Mouse (Mus musculus) intestine, embryonic 14.5 days (tissue): ENCODE data around the gene Macrod2. TPM values are rescaled to one million over a fixed set of nuclear protein-coding genes. Genes with fewer than 3 reads are reported as not detected.

Experiments
- ATAC-seq: fragments of 200-750 bp; cut with Nextera tagmentation; replicated peaks from 2 replicates; pipeline ENCODE4 v1.8.0; 2017; ENCODE audit warnings: low read depth, moderate number of reproducible peaks, moderate TSS enrichment, moderate library complexity; ENCODE audit not compliant: low FRiP score, low TSS enrichment
- DNase-seq: peaks from one replicate; pipeline ENCODE4 v3.0.0-alpha.2; 2018; ENCODE audit warnings: low spot score
- H3K27ac ChIP-seq: fragments of 300-500 bp; sonication (generic); 2 replicates; pipeline ENCODE4 v1.5.1; 2014; ENCODE audit warnings: low read depth, mild to moderate bottlenecking, control low read depth
- H3K27me3 ChIP-seq: fragments of 300-500 bp; sonication (generic); replicated peaks from 2 replicates; pipeline ENCODE4 v1.6.1; 2014; ENCODE audit warnings: low read length, control low read depth; ENCODE audit not compliant: control insufficient read depth, insufficient read depth
- H3K36me3 ChIP-seq: fragments of 300-500 bp; sonication (generic); 2 replicates; pipeline ENCODE4 v1.6.1; 2014; ENCODE audit warnings: low read length, control low read depth; ENCODE audit not compliant: control insufficient read depth, insufficient read depth
- H3K4me1 ChIP-seq: fragments of 300-500 bp; sonication (generic); replicated peaks from 2 replicates; pipeline ENCODE4 v1.6.1; 2014; ENCODE audit warnings: low read length, control low read depth, mixed read lengths; ENCODE audit not compliant: control insufficient read depth, insufficient read depth
- H3K4me2 ChIP-seq: fragments of 300-500 bp; sonication (generic); 2 replicates; pipeline ENCODE4 v1.6.1; 2014; ENCODE audit warnings: low read length
- H3K4me3 ChIP-seq: fragments of 300-500 bp; sonication (generic); 2 replicates; pipeline ENCODE4 v1.5.1; 2014; ENCODE audit warnings: low read depth, low read length, control low read depth, mixed read lengths
- H3K9ac ChIP-seq: fragments of 300-500 bp; sonication (generic); 2 replicates; pipeline ENCODE4 v1.6.1; 2014; ENCODE audit warnings: mild to moderate bottlenecking, low read length
- H3K9me3 ChIP-seq: fragments of 300-500 bp; sonication (generic); 2 replicates; pipeline ENCODE4 v1.6.1; 2016; ENCODE audit warnings: low read length, control low read depth; ENCODE audit not compliant: control insufficient read depth
- WGBS: fragments of 180-500 bp; shearing (Covaris S2); extraction: QIAGEN DNeasy Blood & Tissue Kit; methylation state at CpG from one replicate; pipeline ENCODE4 v1.1.7; 2014; 5-methylcytosine and 5-hydroxymethylcytosine counted together
- polyA plus RNA-seq: library from polyadenylated mRNA; unstranded; fragments of >200 nt; fragmentation: Nextera tagmentation; extraction: Ambion mirVana; gene quantifications from 2 replicates; pipeline ENCODE4 v1.2.1, GENCODE M21; 2014

The Macrod2 gene
- polyA plus RNA-seq, 1 experiment from 2014 or later = 30.6 TPM

DNA sequence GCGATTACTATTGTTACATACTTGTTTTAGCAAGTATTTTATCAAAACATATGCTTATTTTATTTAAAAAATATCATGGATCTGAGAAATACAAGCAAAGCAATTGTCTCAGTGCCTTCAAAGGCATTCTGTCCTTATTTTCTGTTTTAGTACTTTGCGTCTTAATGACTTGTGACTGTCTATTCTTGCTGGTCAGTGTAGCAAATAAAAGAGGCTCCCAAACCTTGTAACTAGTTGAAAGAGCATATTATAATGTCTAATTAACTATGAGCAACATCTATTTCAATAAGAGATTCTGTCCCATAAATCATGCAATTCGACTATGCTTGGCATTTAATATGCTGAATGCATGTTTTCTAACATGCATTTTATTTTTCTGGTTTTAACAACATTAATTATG lies 609.2 kb downstream of the Macrod2 start:
- H3K36me3 ChIP-seq = no peaks in the 10 kb centered on the region
- no peaks in the 10 kb centered on the region for H3K27me3 ChIP-seq
- H3K4me2 ChIP-seq = no peak overlapping the region
- H3K9ac ChIP-seq = no peak overlapping the region
- no peaks in the 10 kb centered on the region for H3K9me3 ChIP-seq
- no peak for DNase-seq
- ATAC-seq = no peak
- H3K27ac ChIP-seq = no peak overlapping the region
- H3K4me1 ChIP-seq = no peaks in the 10 kb centered on the region
- 84% methylated on average over 3 of the region's 3 CpGs for WGBS
- no peak overlapping the region for H3K4me3 ChIP-seq

DNA sequence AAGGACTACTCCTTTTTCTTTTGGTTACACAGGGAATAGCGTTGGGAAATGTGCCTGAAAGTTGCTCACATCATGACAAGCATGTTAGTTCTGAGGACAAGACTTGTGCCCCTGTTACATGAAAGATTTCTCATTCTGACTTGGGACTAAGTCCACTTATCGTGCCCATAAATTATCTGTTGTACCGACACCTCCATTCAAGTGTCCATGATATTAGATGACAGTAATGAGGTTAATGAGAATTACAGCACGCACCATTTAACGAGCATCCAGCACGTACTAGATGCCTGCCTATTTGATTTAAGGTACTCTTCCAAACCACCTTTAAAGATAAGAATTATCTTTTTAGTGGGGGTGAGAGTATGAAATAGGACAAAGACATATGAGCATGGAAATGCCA lies 610.5 kb downstream of the Macrod2 start:
- 79% methylated on average over 6 of the region's 6 CpGs for WGBS
- no peaks in the 10 kb centered on the region for H3K9me3 ChIP-seq
- H3K36me3 ChIP-seq = no peaks in the 10 kb centered on the region
- no peak for ATAC-seq
- H3K27ac ChIP-seq = no peak overlapping the region
- no peak overlapping the region for H3K4me3 ChIP-seq
- H3K9ac ChIP-seq = no peak overlapping the region
- no peaks in the 10 kb centered on the region for H3K27me3 ChIP-seq
- no peak for DNase-seq
- H3K4me2 ChIP-seq = no peak overlapping the region
- no peaks in the 10 kb centered on the region for H3K4me1 ChIP-seq

DNA sequence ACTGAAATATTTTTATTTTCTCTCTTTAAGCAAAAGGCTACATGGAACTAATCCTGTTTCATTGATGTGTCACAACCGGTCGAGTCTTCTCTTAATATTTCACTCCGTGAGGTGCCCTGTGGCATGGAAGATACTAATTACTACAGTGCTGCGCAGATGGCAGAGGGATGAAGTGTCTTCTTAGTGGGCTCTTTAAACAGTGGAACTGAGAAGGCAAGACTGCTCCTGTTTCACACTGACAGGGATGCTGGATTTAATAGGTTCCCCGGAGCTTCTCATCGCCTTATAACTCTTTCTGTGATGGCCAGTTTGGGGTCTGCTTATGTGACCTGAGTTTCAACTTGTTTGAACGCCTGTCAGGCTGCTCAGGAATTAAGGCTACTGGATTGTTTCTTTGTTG lies 612.6 kb downstream of the Macrod2 start:
- Histone ChIP-seq H3K4me2 (no peak overlapping the region), H3K4me1 (no peaks in the 10 kb centered on the region), H3K27me3 (no peaks in the 10 kb centered on the region), H3K9ac (no peak overlapping the region), H3K4me3 (no peak overlapping the region), H3K36me3 (no peaks in the 10 kb centered on the region), H3K27ac (no peak overlapping the region), H3K9me3 (no peaks in the 10 kb centered on the region)
- 56% methylated on average over 7 of the region's 7 CpGs for WGBS
- ATAC-seq = no peak
- no peak for DNase-seq

DNA sequence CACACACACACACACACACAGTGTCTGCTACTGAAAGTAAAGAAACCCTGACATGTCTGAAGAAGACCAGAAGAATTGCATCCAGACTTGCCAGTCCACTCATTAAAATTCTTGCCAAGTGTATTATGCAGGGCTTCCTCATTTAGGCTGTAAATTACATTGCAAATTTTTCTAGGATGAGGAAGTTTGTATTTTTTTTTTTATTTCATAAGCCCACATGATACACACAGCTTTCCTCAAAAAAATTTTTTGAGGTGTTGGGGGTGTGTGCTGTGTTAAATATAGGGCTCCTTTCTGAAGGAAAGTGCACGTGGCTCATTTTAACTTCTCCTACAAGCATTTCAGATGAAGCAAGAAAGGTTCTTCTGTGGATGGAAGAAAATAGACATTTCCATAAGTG lies 613.3 kb downstream of the Macrod2 start:
- ATAC-seq (no peak), DNase-seq (no peak)
- no peaks in the 10 kb centered on the region for H3K36me3 ChIP-seq
- no peak overlapping the region for H3K4me2 ChIP-seq
- H3K4me1 ChIP-seq = no peaks in the 10 kb centered on the region; the same call in 1 of the 2 replicates
- no peaks in the 10 kb centered on the region for H3K27me3 ChIP-seq
- no peak overlapping the region for H3K9ac ChIP-seq
- no peak overlapping the region for H3K27ac ChIP-seq
- H3K9me3 ChIP-seq = no peaks in the 10 kb centered on the region
- H3K4me3 ChIP-seq = no peak overlapping the region
- WGBS = 65% methylated on average over 1 of the region's 1 CpGs

DNA sequence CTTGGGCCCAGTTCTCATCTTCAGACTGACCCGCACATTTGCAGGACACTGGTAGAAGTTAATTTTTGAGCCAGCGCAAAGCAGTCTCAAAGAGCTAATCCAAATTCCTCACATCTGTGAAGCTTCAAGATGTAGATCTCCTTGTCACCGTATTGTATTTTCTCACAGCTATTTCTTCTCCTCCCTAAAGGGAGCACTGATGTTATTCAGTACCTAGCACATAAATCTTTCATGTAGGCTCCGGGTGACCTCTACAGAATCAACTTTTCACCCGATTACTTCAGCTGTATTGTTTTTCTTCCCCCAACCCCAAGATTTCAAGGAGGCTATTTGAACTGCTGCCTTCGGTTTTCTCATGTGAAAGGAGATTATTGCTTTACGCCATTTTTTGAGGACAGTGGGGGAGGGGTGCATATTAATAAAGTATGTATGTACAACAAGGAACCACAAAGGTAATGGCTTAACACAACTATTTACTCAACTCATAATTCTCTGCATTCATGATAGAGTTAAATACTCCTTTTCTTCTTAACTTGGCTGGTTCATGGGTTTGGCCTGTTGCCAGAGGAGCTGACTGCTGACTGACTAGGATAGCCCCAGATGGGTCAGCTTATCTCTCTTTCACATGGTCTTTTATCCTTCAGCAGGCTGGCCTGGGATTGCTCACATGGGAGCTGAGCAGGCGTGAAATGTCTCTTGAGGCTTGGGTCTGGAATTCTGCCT lies 618.5 kb downstream of the Macrod2 start:
- H3K4me2 ChIP-seq = no peak overlapping the region
- H3K9me3 ChIP-seq = no peaks in the 10 kb centered on the region
- H3K27me3 ChIP-seq = no peaks in the 10 kb centered on the region
- 44% methylated on average over 8 of the region's 8 CpGs for WGBS
- DNase-seq (peak; percentile 63), ATAC-seq (peak; percentile 76)
- no peak overlapping the region for H3K4me3 ChIP-seq
- no peaks in the 10 kb centered on the region for H3K36me3 ChIP-seq
- H3K4me1 ChIP-seq = no peaks in the 10 kb centered on the region; the same call in 1 of the 2 replicates
- H3K27ac ChIP-seq = no peak overlapping the region
- H3K9ac ChIP-seq = no peak overlapping the region

DNA sequence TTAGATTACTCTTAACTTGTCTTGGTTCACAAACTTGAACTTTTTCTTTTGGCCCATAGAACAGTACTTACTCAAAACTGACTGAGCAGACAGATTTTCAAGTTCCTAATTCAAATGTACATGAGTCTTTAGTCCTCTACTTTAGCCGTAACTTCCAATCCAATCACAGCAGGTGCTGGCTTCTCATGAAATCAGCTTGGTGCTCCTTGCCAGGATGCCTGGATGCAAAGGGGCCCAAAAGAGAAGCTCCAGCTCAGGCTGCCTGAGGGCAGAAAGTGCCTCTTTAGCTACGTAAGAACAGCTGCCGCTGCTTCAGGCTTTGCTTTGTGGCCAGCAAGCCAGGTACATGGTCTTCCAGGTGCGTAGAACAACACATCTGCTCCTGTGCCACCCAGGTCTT lies 627.9 kb downstream of the Macrod2 start:
- DNase-seq = no peak
- Histone ChIP-seq H3K36me3 (no peaks in the 10 kb centered on the region), H3K9ac (no peak overlapping the region), H3K4me2 (no peak overlapping the region), H3K27me3 (no peaks in the 10 kb centered on the region), H3K4me3 (no peak overlapping the region), H3K27ac (no peak overlapping the region), H3K4me1 (no peaks in the 10 kb centered on the region), H3K9me3 (no peaks in the 10 kb centered on the region)
- 84% methylated on average over 4 of the region's 4 CpGs for WGBS
- ATAC-seq = no peak

DNA sequence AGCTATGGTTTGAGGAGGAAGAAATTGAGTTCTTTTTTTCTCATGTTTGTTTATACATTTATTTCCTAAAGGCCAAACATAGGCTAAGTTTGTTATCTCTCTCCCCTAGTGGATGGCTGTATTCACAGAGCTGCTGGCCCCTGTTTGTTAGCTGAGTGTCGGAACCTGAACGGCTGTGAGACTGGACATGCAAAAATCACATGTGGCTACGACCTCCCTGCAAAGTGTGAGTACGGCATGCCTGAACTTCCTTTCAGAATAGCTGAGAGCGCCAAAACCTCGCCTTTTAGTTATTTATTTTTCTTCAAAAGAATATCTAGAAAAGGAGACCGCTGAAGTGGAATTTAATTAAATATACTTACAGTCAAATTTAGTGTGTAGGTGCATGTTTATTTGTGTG lies 628.8 kb downstream of the Macrod2 start:
- Histone ChIP-seq H3K27ac (no peak overlapping the region), H3K36me3 (no peaks in the 10 kb centered on the region)
- no peak for ATAC-seq

DNA sequence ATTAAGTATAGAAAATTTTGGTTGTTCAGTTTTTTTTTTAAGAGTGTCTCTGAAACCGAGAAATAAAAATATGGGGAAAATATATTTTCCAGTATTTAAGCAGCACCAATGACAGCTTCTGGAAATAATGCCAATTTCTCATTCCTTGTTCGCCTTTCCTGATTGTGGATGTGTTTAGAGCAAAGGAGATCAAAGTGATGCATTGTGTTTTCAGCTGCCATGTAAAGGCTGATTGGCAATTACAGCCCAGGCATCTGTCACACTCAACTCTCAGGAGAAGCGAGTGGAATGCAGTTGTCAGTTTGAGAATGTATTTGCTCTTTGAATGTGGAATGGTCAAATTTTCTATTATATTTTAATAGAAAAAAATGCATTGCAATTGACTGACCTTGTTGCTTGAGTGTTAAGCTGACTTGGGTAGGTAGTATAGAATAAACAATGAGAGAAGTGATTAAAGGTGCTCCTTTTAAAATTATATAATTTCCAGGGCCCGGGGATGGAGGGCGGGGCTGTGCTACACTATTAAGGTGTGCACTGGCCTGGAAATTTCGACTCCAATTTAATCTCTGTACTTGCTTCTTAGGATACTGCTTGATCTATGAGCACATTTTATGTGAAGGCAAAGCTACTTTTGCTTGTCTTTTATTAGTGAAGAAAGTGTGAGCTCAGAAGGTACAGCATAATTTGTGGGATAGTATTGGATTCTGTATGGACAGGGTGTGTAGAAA lies 629.4 kb downstream of the Macrod2 start:
- 67% methylated on average over 6 of the region's 6 CpGs for WGBS
- Histone ChIP-seq H3K9ac (no peak overlapping the region), H3K27me3 (no peaks in the 10 kb centered on the region), H3K4me2 (no peak overlapping the region), H3K9me3 (no peaks in the 10 kb centered on the region), H3K4me3 (no peak overlapping the region), H3K4me1 (no peaks in the 10 kb centered on the region), H3K27ac (no peak overlapping the region), H3K36me3 (no peaks in the 10 kb centered on the region)
- ATAC-seq (no peak), DNase-seq (no peak)

More for the DNA sequence above, 628.8 kb downstream of the Macrod2 start:
- Histone ChIP-seq H3K9ac (no peak overlapping the region), H3K27me3 (no peaks in the 10 kb centered on the region), H3K4me3 (no peak overlapping the region), H3K9me3 (no peaks in the 10 kb centered on the region), H3K4me2 (no peak overlapping the region), H3K4me1 (no peaks in the 10 kb centered on the region)
- DNase-seq = no peak
- 41% methylated on average over 7 of the region's 7 CpGs for WGBS
